Mouse (Mus musculus) spleen, adult 2 months (tissue): ENCODE data around the gene Smim15. TPM values are rescaled to one million over a fixed set of nuclear protein-coding genes. Genes with fewer than 3 reads are reported as not detected.

Source experiments
- DNase-seq, 2 experiments: peaks; one replicate each; pipeline versions ENCODE4 v3.0.0 to v3.0.0-alpha.2; 2012 to 2021; ENCODE audit warnings: low spot score in 2 of 2, low read depth in 1 of 2
- H3K27ac ChIP-seq: fragments of 200-500 bp; 2 replicates; pipeline ENCODE4 v1.5.1; 2012; ENCODE audit warnings: low read length, inconsistent platforms; ENCODE audit not compliant: insufficient read depth
- H3K27me3 ChIP-seq: fragments of 200-500 bp; 2 replicates; pipeline ENCODE4 v1.6.1; 2012; ENCODE audit warnings: mild to moderate bottlenecking, moderate library complexity, low read length, inconsistent platforms; ENCODE audit not compliant: control insufficient read depth, insufficient read depth
- H3K36me3 ChIP-seq: fragments of 200-500 bp; 2 replicates; pipeline ENCODE4 v1.6.1; 2012; ENCODE audit warnings: mild to moderate bottlenecking, low read length, inconsistent platforms; ENCODE audit not compliant: control insufficient read depth, insufficient read depth
- H3K4me1 ChIP-seq: fragments of 200-500 bp; 2 replicates; pipeline ENCODE4 v1.6.1; 2011; ENCODE audit warnings: inconsistent platforms; ENCODE audit not compliant: control insufficient read depth, insufficient read depth, insufficient read length
- H3K4me3 ChIP-seq: fragments of 200-500 bp; 2 replicates; pipeline ENCODE4 v1.5.1; 2011; ENCODE audit warnings: mild to moderate bottlenecking, inconsistent platforms; ENCODE audit not compliant: insufficient read depth, insufficient read length; ENCODE audit errors: extremely low read depth
- CTCF ChIP-seq: fragments of 200-500 bp; IDR thresholded peaks from 2 replicates; pipeline ENCODE4 v1.5.1; 2011; ENCODE audit warnings: mild to moderate bottlenecking, inconsistent platforms; ENCODE audit not compliant: insufficient read depth, insufficient read length, insufficient replicate concordance; ENCODE audit errors: extremely low read depth
- POLR2A ChIP-seq: fragments of 200-500 bp; IDR thresholded peaks from 2 replicates; pipeline ENCODE4 v1.6.1; 2011; ENCODE audit warnings: low read depth, low read length, inconsistent platforms
- WGBS: fragments of 180-500 bp; shearing (Covaris S2); methylation state at CpG from one replicate; pipeline ENCODE4 v1.1.7; 2018; 5-methylcytosine and 5-hydroxymethylcytosine counted together
- polyA plus RNA-seq: library from polyadenylated mRNA; depleted of rRNA; stranded (reverse); fragments of >200 nt; gene quantifications from 2 replicates; pipeline ENCODE4 v1.2.3, GENCODE M21; 2012

Smim15 gene
- polyA plus RNA-seq, 1 experiment, result 4.3 TPM

- Histone ChIP-seq H3K36me3 (no peaks in the 10 kb centered on the region), H3K4me1 (no peaks in the 10 kb centered on the region), H3K4me3 (no peak overlapping the region), H3K27ac (no peak overlapping the region), H3K27me3 (no peaks in the 10 kb centered on the region)
- TF ChIP-seq POLR2A (no peak), CTCF (no peak)
- DNase-seq, result no peak
- 69% methylated on average over 4 of the region's 4 CpGs for WGBS
Measured at GRCm38 (mm10) chr13:108069151-108069550, 24.9 kb downstream of the Smim15 start.

- H3K36me3 ChIP-seq, result no peaks in the 10 kb centered on the region
- no peak overlapping the region for H3K4me3 ChIP-seq
- TF ChIP-seq CTCF (no peak), POLR2A (no peak)
- H3K4me1 ChIP-seq, result no peaks in the 10 kb centered on the region
- DNase-seq, result no peak
- no peaks in the 10 kb centered on the region for H3K27me3 ChIP-seq
- 93% methylated on average over 10 of the region's 10 CpGs for WGBS
- H3K27ac ChIP-seq, result no peak overlapping the region
Measured at GRCm38 (mm10) chr13:108070171-108070570, 25.9 kb downstream of the Smim15 start.

GRCm38 (mm10) chr13:108077476-108077875, 33.2 kb downstream of the Smim15 start:
- Histone ChIP-seq H3K4me1 (no peaks in the 10 kb centered on the region), H3K4me3 (no peak overlapping the region), H3K27ac (no peak overlapping the region), H3K27me3 (no peaks in the 10 kb centered on the region), H3K36me3 (no peaks in the 10 kb centered on the region)
- WGBS, result 33% methylated on average over 6 of the region's 6 CpGs
- no peak for DNase-seq
- TF ChIP-seq CTCF (no peak), POLR2A (no peak)

GRCm38 (mm10) chr13:108077901-108078300, 33.7 kb downstream of the Smim15 start:
- 68% methylated on average over 4 of the region's 4 CpGs for WGBS
- DNase-seq, result no peak
- Histone ChIP-seq H3K27me3 (no peaks in the 10 kb centered on the region), H3K27ac (no peak overlapping the region), H3K4me1 (no peaks in the 10 kb centered on the region), H3K36me3 (no peaks in the 10 kb centered on the region), H3K4me3 (no peak overlapping the region)
- no peak for TF ChIP-seq CTCF
- no peak for TF ChIP-seq POLR2A

GRCm38 (mm10) chr13:108084086-108084485, 39.8 kb downstream of the Smim15 start:
- no peak for TF ChIP-seq POLR2A
- TF ChIP-seq CTCF, result no peak
- no peaks in the 10 kb centered on the region for H3K36me3 ChIP-seq
- no peak overlapping the region for H3K4me3 ChIP-seq
- no peaks in the 10 kb centered on the region for H3K27me3 ChIP-seq
- 91% methylated on average over 4 of the region's 4 CpGs for WGBS
- DNase-seq, result no peak
- H3K27ac ChIP-seq, result no peak overlapping the region
- H3K4me1 ChIP-seq, result no peaks in the 10 kb centered on the region

GRCm38 (mm10) chr13:108086036-108086435, 41.8 kb downstream of the Smim15 start:
- no peaks in the 10 kb centered on the region for H3K27me3 ChIP-seq
- 95% methylated on average over 5 of the region's 5 CpGs for WGBS

GRCm38 (mm10) chr13:108086724-108087123, 42.5 kb downstream of the Smim15 start:
- TF ChIP-seq POLR2A (no peak), CTCF (no peak)
- Histone ChIP-seq H3K27ac (no peak overlapping the region), H3K27me3 (no peaks in the 10 kb centered on the region), H3K4me3 (no peak overlapping the region), H3K4me1 (no peaks in the 10 kb centered on the region), H3K36me3 (no peaks in the 10 kb centered on the region)
- WGBS, result 93% methylated on average over 4 of the region's 4 CpGs
- no peak for DNase-seq

More at GRCm38 (mm10) chr13:108086036-108086435, 41.8 kb downstream of the Smim15 start:
- Histone ChIP-seq H3K4me3 (no peak overlapping the region), H3K36me3 (no peaks in the 10 kb centered on the region), H3K4me1 (no peaks in the 10 kb centered on the region), H3K27ac (no peak overlapping the region)
- no peak for DNase-seq
- no peak for TF ChIP-seq CTCF
- no peak for TF ChIP-seq POLR2A
